Mouse (Mus musculus) embryo, embryonic 11 days (tissue): ENCODE data around the gene Lmntd2.

ENCODE experiments used
- DNase-seq: peaks from one replicate; pipeline ENCODE4 v3.0.0-alpha.2; 2015

The Lmntd2 gene

GRCm38 (mm10) chr7:141190220-141190619, 23.7 kb downstream of the Lmntd2 start:
- DNase-seq = no peak

GRCm38 (mm10) chr7:141188733-141189132, 25.1 kb downstream of the Lmntd2 start:
- no peak for DNase-seq

GRCm38 (mm10) chr7:141188194-141188593, 25.7 kb downstream of the Lmntd2 start:
- no peak for DNase-seq

GRCm38 (mm10) chr7:141176173-141176572, 37.7 kb downstream of the Lmntd2 start:
- DNase-seq = peak; percentile 90

- DNase-seq = no peak
Measured at GRCm38 (mm10) chr7:141175068-141175467, 38.8 kb downstream of the Lmntd2 start.

- no peak for DNase-seq
Measured at GRCm38 (mm10) chr7:141173323-141173850, 40.5 kb downstream of the Lmntd2 start.

- DNase-seq = peak; percentile 97
Measured at GRCm38 (mm10) chr7:141172116-141173006, 41.5 kb downstream of the Lmntd2 start, which contains the start of gene Rnh1. Rnh1 (minus strand) TSS chr7:141172857.

- no peak for DNase-seq
Measured at GRCm38 (mm10) chr7:141169866-141170265, 44.0 kb downstream of the Lmntd2 start.

GRCm38 (mm10) chr7:141169300-141169699, 44.6 kb downstream of the Lmntd2 start:
- DNase-seq = no peak

GRCm38 (mm10) chr7:141168518-141168953, 45.3 kb downstream of the Lmntd2 start:
- DNase-seq = peak; percentile 65

GRCm38 (mm10) chr7:141167901-141168517, 45.9 kb downstream of the Lmntd2 start:
- peak; percentile 20 for DNase-seq

- DNase-seq = no peak
Measured at GRCm38 (mm10) chr7:141164850-141165249, 49.0 kb downstream of the Lmntd2 start.

- DNase-seq = no peak
Measured at GRCm38 (mm10) chr7:141164397-141164796, 49.5 kb downstream of the Lmntd2 start.
